Mouse (Mus musculus) liver, embryonic 11.5 days (tissue): ENCODE results near the gene Tctn1. TPM values are rescaled to one million over a fixed set of nuclear protein-coding genes. Genes with fewer than 3 reads are reported as not detected.
"Not testable (repeated sequence)": the region's sequence is repeated elsewhere in the genome, so short reads cannot be mapped to it uniquely, and the experiment has no call there.

Experiments used
- ATAC-seq: fragments of 200-750 bp; cut with Nextera tagmentation; replicated peaks from 2 replicates; pipeline ENCODE4 v1.8.0; 2017; ENCODE audit warnings: moderate number of reproducible peaks, mild to moderate bottlenecking, moderate TSS enrichment, moderate library complexity; ENCODE audit not compliant: low FRiP score
- DNase-seq: peaks from one replicate; pipeline ENCODE4 v3.0.0-alpha.2; 2017; ENCODE audit warnings: low spot score
- H3K27ac ChIP-seq: fragments of 300-500 bp; sonication (generic); 2 replicates; pipeline ENCODE4 v1.5.1; 2014; ENCODE audit warnings: mild to moderate bottlenecking, low read depth, low read length, control low read depth
- H3K27me3 ChIP-seq: fragments of 300-500 bp; sonication (generic); replicated peaks from 2 replicates; pipeline ENCODE4 v1.6.1; 2014; ENCODE audit warnings: low read length, mixed read lengths; ENCODE audit not compliant: control insufficient read depth, insufficient read depth
- H3K36me3 ChIP-seq: fragments of 300-500 bp; sonication (generic); 2 replicates; pipeline ENCODE4 v1.6.1; 2014; ENCODE audit warnings: mild to moderate bottlenecking, low read length, moderate library complexity, mixed read lengths; ENCODE audit not compliant: control insufficient read depth, insufficient read depth
- H3K4me1 ChIP-seq: fragments of 300-500 bp; sonication (generic); replicated peaks from 2 replicates; pipeline ENCODE4 v1.6.1; 2014; ENCODE audit warnings: low read length, mixed read lengths; ENCODE audit not compliant: control insufficient read depth, insufficient read depth
- H3K4me2 ChIP-seq: fragments of 300-500 bp; sonication (generic); 2 replicates; pipeline ENCODE4 v1.6.1; 2014; ENCODE audit warnings: mild to moderate bottlenecking, control low read depth, moderate library complexity
- H3K4me3 ChIP-seq: fragments of 300-500 bp; sonication (generic); 2 replicates; pipeline ENCODE4 v1.5.1; 2014; ENCODE audit warnings: low read depth, low read length, control low read depth
- H3K9ac ChIP-seq: fragments of 300-500 bp; sonication (generic); 2 replicates; pipeline ENCODE4 v1.6.1; 2014; ENCODE audit warnings: low read depth, low read length, control low read depth
- H3K9me3 ChIP-seq: fragments of 300-500 bp; sonication (generic); 2 replicates; pipeline ENCODE4 v1.6.1; 2016; ENCODE audit warnings: low read length, inconsistent platforms, mixed read lengths; ENCODE audit not compliant: control insufficient read depth
- WGBS: fragments of 180-500 bp; shearing (Covaris S2); extraction: QIAGEN DNeasy Blood & Tissue Kit; methylation state at CpG from one replicate; pipeline ENCODE4 v1.1.7; 2014; 5-methylcytosine and 5-hydroxymethylcytosine counted together
- polyA plus RNA-seq: library from polyadenylated mRNA; unstranded; fragments of >200 nt; fragmentation: Nextera tagmentation; extraction: Ambion mirVana; gene quantifications from 2 replicates; pipeline ENCODE4 v1.2.1, GENCODE M21; 2014

Tctn1 gene
- polyA plus RNA-seq, 1 experiment from 2014 or later: 3.1 TPM

DNA sequence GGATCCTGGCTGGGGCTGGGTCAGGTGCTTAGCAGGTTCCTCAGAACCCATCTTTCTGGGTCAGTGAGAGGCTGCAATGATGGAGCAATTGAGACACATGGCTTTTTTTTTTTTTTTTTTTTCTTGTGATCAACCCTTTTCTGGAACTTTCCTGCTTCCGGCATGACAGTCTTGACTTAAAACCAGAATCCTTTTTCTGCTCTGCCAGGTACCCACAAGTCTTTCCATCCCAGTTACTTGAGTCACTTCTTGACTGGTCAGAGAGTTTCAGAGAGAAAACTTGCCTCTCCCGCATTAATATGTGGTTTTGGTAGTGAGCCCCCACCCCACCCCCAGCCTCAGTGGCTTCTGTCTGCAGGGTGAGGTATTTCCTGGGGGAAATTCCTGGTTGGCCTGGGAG lies 40.0 kb downstream of the Tctn1 start:
- WGBS: 70% methylated on average over 2 of the region's 2 CpGs
- Histone ChIP-seq H3K9me3 (no peaks in the 10 kb centered on the region), H3K36me3 (no peaks in the 10 kb centered on the region; the same call in 1 of the 2 replicates), H3K27ac (no peak overlapping the region), H3K4me3 (no peak overlapping the region), H3K27me3 (no peaks in the 10 kb centered on the region), H3K4me2 (no peak overlapping the region), H3K4me1 (peaks cover 4% of the 10 kb centered on the region; the same call in 1 of the 2 replicates), H3K9ac (no peak overlapping the region)
- ATAC-seq (no peak), DNase-seq (no peak)

DNA sequence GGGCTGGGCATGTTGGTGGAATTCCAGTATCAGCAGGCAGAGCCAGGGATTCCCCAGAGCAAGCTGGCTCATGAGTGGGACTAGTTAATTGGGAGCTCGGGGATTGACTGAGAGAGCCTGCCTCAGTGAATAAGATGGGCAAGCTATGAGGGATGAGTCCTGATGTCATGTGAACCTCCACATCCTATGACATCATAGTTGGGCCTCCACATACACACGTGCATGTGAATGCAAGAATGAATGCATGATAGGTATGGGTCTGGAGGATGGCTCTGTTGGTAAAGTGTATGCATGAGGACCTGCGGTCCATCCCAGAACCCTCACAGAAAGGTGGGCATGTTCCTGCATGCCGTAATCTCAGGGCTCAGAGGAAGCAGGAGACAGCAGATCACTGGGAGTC lies 43.2 kb downstream of the Tctn1 start:
- no peak for ATAC-seq
- WGBS: 82% methylated on average over 4 of the region's 4 CpGs
- no peaks in the 10 kb centered on the region for H3K36me3 ChIP-seq
- H3K27ac ChIP-seq: no peak overlapping the region
- no peak overlapping the region for H3K9ac ChIP-seq
- DNase-seq: no peak
- H3K27me3 ChIP-seq: no peaks in the 10 kb centered on the region
- peaks cover 4% of the 10 kb centered on the region; the same call in 1 of the 2 replicates for H3K4me1 ChIP-seq
- no peak overlapping the region for H3K4me2 ChIP-seq
- H3K9me3 ChIP-seq: no peaks in the 10 kb centered on the region
- H3K4me3 ChIP-seq: no peak overlapping the region

DNA sequence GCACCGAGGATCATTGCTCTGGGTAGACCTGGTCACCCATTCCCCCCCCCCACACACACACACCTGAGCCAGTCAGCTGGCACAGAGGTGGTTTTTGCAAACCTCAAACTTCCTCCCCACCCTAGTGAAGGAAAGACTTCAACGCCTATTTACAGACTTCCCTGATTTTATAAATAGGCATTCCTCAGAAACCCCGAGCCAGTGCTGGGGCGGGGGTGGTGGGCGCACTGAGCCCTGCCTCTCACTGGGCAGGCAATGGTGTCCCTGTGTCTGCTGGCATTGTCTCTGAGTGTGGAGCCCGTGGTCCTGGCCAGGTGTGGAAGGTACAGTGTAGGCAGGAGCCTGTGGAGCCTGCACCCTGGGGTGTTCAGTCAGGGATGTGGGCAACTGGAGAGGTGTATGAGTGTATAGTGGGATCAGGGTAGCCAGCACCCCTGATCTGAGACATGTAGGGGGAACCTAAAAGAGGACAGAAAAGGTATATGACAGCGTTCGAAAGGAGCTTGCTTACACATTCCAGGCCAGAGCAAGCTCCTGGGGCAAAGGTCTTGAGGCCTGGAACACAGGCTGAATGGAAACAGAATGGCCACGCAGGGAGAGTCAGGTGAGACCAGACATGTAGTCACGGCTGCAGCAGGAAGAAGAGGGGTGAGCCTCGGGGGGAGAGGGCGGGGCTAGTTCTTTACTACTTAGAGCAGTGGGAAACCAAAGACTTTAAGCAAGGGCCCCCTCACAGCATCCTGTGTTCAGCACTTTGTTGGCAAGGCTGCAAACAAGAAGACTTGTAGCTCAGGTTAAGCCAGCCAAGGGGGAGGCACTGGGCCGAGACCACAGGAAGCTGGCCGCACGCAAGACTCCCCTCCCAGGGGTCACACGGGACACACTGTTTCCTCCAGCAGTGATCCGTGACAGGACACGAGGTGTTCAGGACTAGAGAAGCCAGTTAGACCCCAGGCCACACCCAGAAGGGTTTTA lies 44.3 kb downstream of the Tctn1 start:
- H3K9me3 ChIP-seq: no peaks in the 10 kb centered on the region
- no peaks in the 10 kb centered on the region for H3K36me3 ChIP-seq
- no peak for DNase-seq
- H3K27ac ChIP-seq: no peak overlapping the region
- H3K27me3 ChIP-seq: no peaks in the 10 kb centered on the region
- no peak for ATAC-seq
- no peak overlapping the region for H3K4me2 ChIP-seq
- no peak overlapping the region for H3K4me3 ChIP-seq
- WGBS: 49% methylated on average over 18 of the region's 18 CpGs
- no peak overlapping the region for H3K9ac ChIP-seq
- H3K4me1 ChIP-seq: peaks cover 4% of the 10 kb centered on the region; the same call in 1 of the 2 replicates

DNA sequence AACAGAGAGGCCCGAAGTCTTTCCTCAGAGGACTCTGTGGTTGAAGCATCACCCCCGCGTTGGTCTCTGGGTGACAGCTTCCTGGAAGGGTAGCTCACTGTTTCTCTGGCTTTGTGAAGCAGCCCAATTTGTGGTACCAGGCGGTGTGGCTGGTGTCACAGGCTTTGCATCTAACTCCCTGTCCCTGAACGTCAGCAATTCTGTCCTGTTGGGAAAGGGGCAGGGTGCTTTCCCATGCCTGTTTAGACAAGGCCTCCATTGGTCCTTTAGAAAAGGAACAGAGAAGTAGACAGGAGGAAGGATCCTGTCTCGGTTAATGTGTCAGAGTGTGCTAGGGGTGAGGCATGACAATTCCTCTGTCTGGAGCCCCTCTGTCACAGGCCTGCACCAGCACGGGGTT lies 45.3 kb downstream of the Tctn1 start:
- Histone ChIP-seq H3K9ac (no peak overlapping the region), H3K36me3 (no peaks in the 10 kb centered on the region), H3K4me3 (no peak overlapping the region), H3K4me1 (peaks cover 4% of the 10 kb centered on the region; the same call in 1 of the 2 replicates), H3K4me2 (no peak overlapping the region), H3K27ac (no peak overlapping the region), H3K9me3 (no peaks in the 10 kb centered on the region), H3K27me3 (no peaks in the 10 kb centered on the region)
- 61% methylated on average over 7 of the region's 7 CpGs for WGBS
- no peak for ATAC-seq
- DNase-seq: no peak

DNA sequence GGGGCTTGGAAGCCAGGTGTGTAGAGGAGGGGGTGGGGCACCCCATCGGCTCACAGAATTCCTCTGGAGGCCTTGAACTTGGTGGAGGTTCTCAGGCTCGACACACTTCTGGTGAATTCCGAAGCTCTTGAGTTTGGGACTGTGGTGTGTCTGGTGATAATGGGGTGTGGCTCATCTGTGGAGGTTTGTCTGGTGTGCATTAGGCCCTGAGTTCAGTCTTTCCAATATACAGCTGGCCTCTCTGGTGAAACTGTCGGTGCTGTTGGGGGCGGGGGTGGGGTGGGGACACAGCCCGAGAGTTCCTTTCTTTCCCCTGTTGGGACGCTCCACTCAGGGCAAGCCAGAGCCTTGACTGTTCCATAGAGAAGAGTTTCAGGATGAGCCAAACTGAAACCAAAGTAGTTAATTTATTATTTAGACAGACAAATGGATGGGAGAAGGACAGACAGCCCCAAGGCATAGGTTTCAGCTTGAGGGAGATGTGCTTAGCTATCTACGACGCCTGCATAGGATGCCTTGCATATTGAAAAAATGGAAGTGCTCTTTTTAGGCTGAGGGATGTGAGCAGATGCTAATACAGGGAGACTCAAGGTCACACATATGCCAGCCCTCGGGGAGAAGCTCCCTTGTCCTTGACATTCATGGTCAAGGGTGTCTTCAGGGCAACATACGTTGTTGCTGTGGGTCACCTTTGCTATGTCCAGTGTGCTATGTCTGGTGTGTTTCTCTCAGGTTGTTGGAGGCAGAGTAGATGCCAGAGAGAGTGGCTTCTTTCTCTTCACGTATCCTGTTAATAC lies 46.0 kb downstream of the Tctn1 start:
- Histone ChIP-seq H3K4me3 (no peak overlapping the region), H3K9ac (no peak overlapping the region), H3K27me3 (no peaks in the 10 kb centered on the region), H3K36me3 (no peaks in the 10 kb centered on the region), H3K4me2 (no peak overlapping the region), H3K9me3 (no peaks in the 10 kb centered on the region), H3K27ac (no peak overlapping the region), H3K4me1 (peaks cover 4% of the 10 kb centered on the region; the same call in 1 of the 2 replicates)
- ATAC-seq (no peak), DNase-seq (no peak)
- 81% methylated on average over 12 of the region's 12 CpGs for WGBS

DNA sequence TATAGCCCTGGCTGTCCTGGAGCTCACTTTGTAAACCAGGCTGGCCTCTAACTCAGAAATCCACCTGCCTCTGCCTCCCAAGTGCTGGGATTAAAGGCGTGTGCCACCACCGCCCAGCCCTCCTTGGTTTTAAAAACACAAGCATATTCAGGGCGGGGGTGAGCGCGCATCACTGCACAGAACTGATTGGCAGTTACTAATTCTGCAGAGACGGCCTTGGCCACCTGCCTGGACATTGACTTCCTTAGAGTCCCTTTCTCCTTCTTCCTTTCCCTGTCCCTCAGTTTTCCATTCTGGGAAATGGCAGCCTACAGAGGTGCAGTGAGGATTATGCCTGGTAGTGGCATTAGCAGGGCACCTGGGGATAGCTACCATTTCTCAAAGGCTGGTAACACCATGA lies 46.6 kb downstream of the Tctn1 start:
- no peaks in the 10 kb centered on the region for H3K27me3 ChIP-seq
- H3K27ac ChIP-seq: no peak overlapping the region
- H3K36me3 ChIP-seq: no peaks in the 10 kb centered on the region
- ATAC-seq (no peak), DNase-seq (no peak)
- 83% methylated on average over 6 of the region's 6 CpGs for WGBS
- no peak overlapping the region for H3K4me2 ChIP-seq
- no peaks in the 10 kb centered on the region for H3K9me3 ChIP-seq
- peaks cover 4% of the 10 kb centered on the region; the same call in 1 of the 2 replicates for H3K4me1 ChIP-seq
- no peak overlapping the region for H3K9ac ChIP-seq
- no peak overlapping the region for H3K4me3 ChIP-seq

DNA sequence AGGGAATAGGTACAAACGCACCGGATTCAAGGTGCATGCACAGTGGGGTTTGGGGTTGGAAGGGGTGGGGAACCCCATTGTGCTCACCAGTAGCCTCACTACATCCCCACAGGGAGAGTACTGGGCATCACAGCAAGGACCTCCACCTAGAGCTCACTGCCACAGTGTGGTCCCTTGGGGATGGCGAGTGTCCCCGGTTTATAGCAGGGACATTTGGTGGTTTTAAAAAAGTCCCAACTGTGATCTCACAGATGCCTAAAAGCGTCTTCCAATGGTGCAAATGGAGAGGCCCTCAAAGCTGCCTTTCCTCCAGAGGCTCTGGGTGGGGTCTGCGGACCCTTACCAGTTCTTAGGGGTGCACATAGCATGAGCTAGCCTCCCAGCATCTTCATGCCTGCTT lies 50.4 kb downstream of the Tctn1 start:
- no peak overlapping the region for H3K4me2 ChIP-seq
- no peak overlapping the region for H3K9ac ChIP-seq
- H3K4me3 ChIP-seq: no peak overlapping the region
- DNase-seq: no peak
- WGBS: 87% methylated on average over 6 of the region's 6 CpGs
- ATAC-seq: no peak
- H3K36me3 ChIP-seq: no peaks in the 10 kb centered on the region
- H3K27ac ChIP-seq: no peak overlapping the region
- no peaks in the 10 kb centered on the region for H3K27me3 ChIP-seq
- H3K4me1 ChIP-seq: peaks cover 7% of the 10 kb centered on the region; the same call in 1 of the 2 replicates
- no peaks in the 10 kb centered on the region for H3K9me3 ChIP-seq

DNA sequence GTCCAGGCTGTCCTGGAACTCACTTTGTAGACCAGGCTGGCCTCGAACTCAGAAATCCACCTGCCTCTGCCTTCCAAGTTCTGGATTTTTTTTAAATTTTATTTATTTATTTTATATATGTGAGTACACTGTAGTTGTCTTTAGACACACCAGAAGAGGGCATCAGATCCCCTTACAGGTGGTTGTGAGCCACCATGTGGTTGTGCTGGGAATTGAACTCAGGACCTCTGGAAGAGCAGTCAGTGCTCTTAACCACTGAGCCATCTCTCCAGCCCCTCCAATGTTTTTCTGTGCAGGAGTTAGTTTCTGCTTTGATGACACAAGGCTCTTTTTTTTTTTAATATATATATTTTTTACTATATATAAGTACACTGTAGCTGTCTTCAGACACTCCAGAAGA lies 51.4 kb downstream of the Tctn1 start:
- H3K4me3 ChIP-seq, H3K36me3 ChIP-seq, H3K9me3 ChIP-seq, H3K27me3 ChIP-seq, H3K27ac ChIP-seq, ATAC-seq, H3K4me2 ChIP-seq, DNase-seq, H3K9ac ChIP-seq, H3K4me1 ChIP-seq: not testable (repeated sequence)
- 88% methylated on average over 1 of the region's 1 CpGs for WGBS
